Mouse (Mus musculus) E14TG2a.4 (cell line): ENCODE results near the gene Col1a2.

Source experiments
- H3K27me3 ChIP-seq: 2 replicates; pipeline ENCODE4 v1.6.1; 2014; ENCODE audit warnings: low read length, control low read depth; ENCODE audit not compliant: insufficient read depth
- H3K36me3 ChIP-seq: 2 replicates; pipeline ENCODE4 v1.6.1; 2014; ENCODE audit warnings: low read length, control low read depth; ENCODE audit not compliant: insufficient read depth
- H3K4me1 ChIP-seq: replicated peaks from 2 replicates; pipeline ENCODE4 v1.6.1; 2014; ENCODE audit warnings: low read depth, low read length, control low read depth
- H3K4me3 ChIP-seq: replicated peaks from 2 replicates; pipeline ENCODE4 v1.5.1; 2014; ENCODE audit warnings: mild to moderate bottlenecking, low read length
- H3K9me3 ChIP-seq: 2 replicates; pipeline ENCODE4 v1.6.1; 2014; ENCODE audit warnings: low read length, control low read depth
- CTCF ChIP-seq: conservative IDR thresholded peaks from 2 replicates; pipeline ENCODE4 v1.5.1; 2014; ENCODE audit warnings: low read length
- NANOG ChIP-seq: IDR thresholded peaks from 2 replicates; pipeline ENCODE4 v1.6.1; 2014; ENCODE audit warnings: borderline replicate concordance, low read length, mixed read lengths
- POU5F1 ChIP-seq: IDR thresholded peaks from 2 replicates; pipeline ENCODE4 v1.6.1; 2014; ENCODE audit warnings: low read length, borderline replicate concordance

Gene Col1a2

GRCm38 (mm10) chr6:4506791-4507190 is 2.2 kb downstream of the Col1a2 start:
- Histone ChIP-seq H3K27me3 (peaks cover 35% of the 10 kb centered on the region), H3K4me1 (peaks cover 16% of the 10 kb centered on the region), H3K9me3 (no peaks in the 10 kb centered on the region), H3K4me3 (no peak overlapping the region), H3K36me3 (no peaks in the 10 kb centered on the region)
- TF ChIP-seq POU5F1 (no peak), NANOG (no peak), CTCF (no peak)

DNA sequence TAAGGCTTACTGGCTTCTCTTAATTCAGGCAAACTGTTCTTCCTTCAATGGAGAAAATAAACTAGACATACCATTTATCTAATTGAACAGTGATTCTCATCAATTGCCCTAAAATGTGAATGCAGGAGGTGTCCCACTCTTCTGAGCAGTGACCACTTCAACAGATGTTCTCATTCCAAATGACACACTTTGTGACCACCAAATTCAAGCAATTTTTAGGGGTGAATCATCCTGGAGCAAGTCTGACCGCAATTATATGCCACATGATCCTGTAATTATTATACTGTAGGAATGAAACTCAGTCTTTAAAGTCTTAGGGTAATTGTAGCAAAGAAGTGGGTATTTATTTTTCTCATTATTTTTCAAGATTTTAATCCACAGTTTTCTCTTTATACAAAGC is 2.7 kb downstream of the Col1a2 start:
- TF ChIP-seq NANOG (no peak), CTCF (no peak), POU5F1 (no peak)
- Histone ChIP-seq H3K9me3 (no peaks in the 10 kb centered on the region), H3K36me3 (no peaks in the 10 kb centered on the region), H3K4me3 (no peak overlapping the region), H3K27me3 (peaks cover 30% of the 10 kb centered on the region), H3K4me1 (peaks cover 16% of the 10 kb centered on the region)

- H3K9me3 ChIP-seq = no peaks in the 10 kb centered on the region
- no peaks in the 10 kb centered on the region for H3K36me3 ChIP-seq
- peaks cover 25% of the 10 kb centered on the region for H3K27me3 ChIP-seq
- no peak overlapping the region for H3K4me3 ChIP-seq
- TF ChIP-seq NANOG (no peak), CTCF (no peak), POU5F1 (no peak)
- peaks cover 16% of the 10 kb centered on the region for H3K4me1 ChIP-seq
These were observed 3.7 kb downstream of the Col1a2 start for GRCm38 (mm10) chr6:4508279-4508678.

- no peak for TF ChIP-seq CTCF
- TF ChIP-seq POU5F1 = no peak
- no peak for TF ChIP-seq NANOG
- Histone ChIP-seq H3K4me3 (no peak overlapping the region), H3K27me3 (peaks cover 19% of the 10 kb centered on the region), H3K36me3 (no peaks in the 10 kb centered on the region), H3K9me3 (no peaks in the 10 kb centered on the region), H3K4me1 (peaks cover 15% of the 10 kb centered on the region)
These were observed 4.8 kb downstream of the Col1a2 start for GRCm38 (mm10) chr6:4509395-4509794.

DNA sequence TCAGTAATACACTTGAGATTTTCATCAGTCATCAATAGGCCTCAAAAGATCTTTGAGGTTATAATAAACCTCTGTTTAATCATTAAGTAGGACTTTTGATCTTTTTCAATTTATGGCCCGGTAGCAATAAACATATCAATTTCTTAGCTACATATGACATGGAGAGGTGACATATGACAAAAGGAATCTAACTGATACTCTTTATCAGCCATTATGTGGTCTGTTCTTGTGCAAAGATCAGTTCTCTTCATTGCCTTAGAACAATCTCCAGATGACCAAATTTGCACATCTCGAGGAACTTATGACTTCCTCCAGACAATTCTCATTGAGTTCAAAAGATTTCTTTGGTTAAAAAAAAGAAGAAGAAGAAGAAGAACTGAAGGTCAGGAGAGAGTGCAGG is 10.1 kb downstream of the Col1a2 start:
- no peaks in the 10 kb centered on the region for H3K4me1 ChIP-seq
- no peaks in the 10 kb centered on the region for H3K27me3 ChIP-seq
- TF ChIP-seq NANOG = no peak
- no peak for TF ChIP-seq CTCF
- no peak for TF ChIP-seq POU5F1
- no peaks in the 10 kb centered on the region for H3K9me3 ChIP-seq
- H3K36me3 ChIP-seq = no peaks in the 10 kb centered on the region
- H3K4me3 ChIP-seq = no peak overlapping the region

GRCm38 (mm10) chr6:4521031-4521430 is 16.4 kb downstream of the Col1a2 start:
- Histone ChIP-seq H3K4me3 (no peak overlapping the region), H3K27me3 (no peaks in the 10 kb centered on the region), H3K9me3 (no peaks in the 10 kb centered on the region), H3K4me1 (no peaks in the 10 kb centered on the region), H3K36me3 (no peaks in the 10 kb centered on the region)
- TF ChIP-seq CTCF (no peak), NANOG (no peak), POU5F1 (no peak)

DNA sequence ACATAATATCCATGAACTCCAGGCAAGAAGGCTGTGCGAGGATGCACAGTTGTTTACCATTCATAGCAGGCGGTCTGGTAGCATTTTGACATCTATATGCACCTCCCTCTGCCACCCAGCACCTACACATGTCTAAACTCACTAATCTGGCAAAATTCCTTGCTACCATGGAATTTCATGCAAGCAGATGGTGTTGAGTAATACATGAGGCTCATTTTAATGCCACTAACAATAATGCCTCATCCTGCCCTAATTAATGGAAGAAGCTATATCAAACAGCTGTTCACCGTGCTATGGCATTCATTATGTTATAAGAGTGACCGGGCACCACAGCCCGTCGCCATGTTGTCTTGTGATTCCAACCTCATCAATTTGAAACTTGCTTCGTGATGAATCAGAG is 23.8 kb downstream of the Col1a2 start:
- H3K4me1 ChIP-seq = no peaks in the 10 kb centered on the region
- no peaks in the 10 kb centered on the region for H3K9me3 ChIP-seq
- no peak for TF ChIP-seq CTCF
- TF ChIP-seq POU5F1 = no peak
- TF ChIP-seq NANOG = no peak
- H3K4me3 ChIP-seq = no peak overlapping the region
- H3K36me3 ChIP-seq = no peaks in the 10 kb centered on the region
- H3K27me3 ChIP-seq = no peaks in the 10 kb centered on the region; the same call in 1 of the 2 replicates

DNA sequence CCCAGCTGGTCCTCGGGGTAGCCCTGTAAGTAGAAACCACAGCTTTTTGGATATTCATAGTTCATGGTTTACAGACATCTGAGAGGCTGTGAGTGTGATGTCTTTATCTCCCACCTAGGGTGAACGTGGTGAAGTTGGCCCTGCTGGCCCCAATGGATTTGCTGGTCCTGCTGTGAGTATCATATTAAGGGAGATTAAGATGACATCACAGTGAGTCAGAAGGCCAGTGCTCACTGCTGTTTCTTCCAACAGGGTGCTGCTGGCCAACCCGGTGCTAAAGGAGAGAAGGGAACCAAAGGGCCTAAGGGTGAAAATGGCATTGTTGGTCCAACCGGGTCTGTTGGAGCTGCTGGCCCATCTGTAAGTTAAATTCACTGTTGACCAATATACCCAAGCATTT is 26.4 kb downstream of the Col1a2 start:
- H3K4me3 ChIP-seq = no peak overlapping the region

GRCm38 (mm10) chr6:4532898-4533297 is 28.3 kb downstream of the Col1a2 start:
- Histone ChIP-seq H3K4me1 (no peaks in the 10 kb centered on the region), H3K36me3 (no peaks in the 10 kb centered on the region), H3K9me3 (no peaks in the 10 kb centered on the region), H3K27me3 (peaks cover 15% of the 10 kb centered on the region), H3K4me3 (no peak overlapping the region)
- TF ChIP-seq NANOG (no peak), POU5F1 (no peak)

More for the DNA sequence above, 26.4 kb downstream of the Col1a2 start:
- Histone ChIP-seq H3K36me3 (no peaks in the 10 kb centered on the region), H3K4me1 (no peaks in the 10 kb centered on the region), H3K9me3 (no peaks in the 10 kb centered on the region), H3K27me3 (peaks cover 9% of the 10 kb centered on the region)
- no peak for TF ChIP-seq POU5F1
- no peak for TF ChIP-seq CTCF
- no peak for TF ChIP-seq NANOG
